Mouse (Mus musculus): ENCODE measurements around the gene Rasa2. TPM values are rescaled to one million over a fixed set of nuclear protein-coding genes. Genes with fewer than 3 reads are reported as not detected.

Rasa2 gene
- polyA plus RNA-seq, 1 experiment from 2014 or later: 14.0 TPM

DNA sequence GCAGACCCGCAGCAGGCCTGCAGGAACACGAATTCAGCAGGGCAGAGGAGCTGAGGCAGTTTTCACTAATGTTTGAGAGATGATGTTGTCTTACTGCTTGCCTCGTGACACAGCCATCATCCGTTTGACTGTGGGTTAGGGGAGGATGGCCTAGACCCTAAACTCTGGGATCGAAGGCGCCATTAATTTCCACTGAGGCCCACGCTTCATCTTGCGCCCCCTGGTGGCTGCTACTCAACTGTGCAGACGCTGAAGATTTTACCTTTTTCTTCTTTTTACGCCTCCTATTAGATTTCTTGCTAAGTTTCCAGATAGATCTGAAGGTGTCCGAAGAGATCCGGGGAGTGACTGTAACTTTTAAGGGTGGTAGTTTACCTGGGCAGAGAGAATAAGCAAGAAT is 139.6 kb downstream of the Rasa2 start:
- H3K9me3 ChIP-seq (ENCODE audit: control insufficient read depth, low read length): no peaks in the 10 kb centered on the region
- no peak overlapping the region for H3K4me2 ChIP-seq
- H3K27ac ChIP-seq (ENCODE audit: low read depth, low read length): no peak overlapping the region
- ATAC-seq (ENCODE audit: low FRiP score) (no peak), DNase-seq (ENCODE audit: low spot score, missing footprints) (no peak)
- H3K4me1 ChIP-seq (ENCODE audit: control insufficient read depth, insufficient read depth, low read length): no peaks in the 10 kb centered on the region
- no peaks in the 10 kb centered on the region for H3K36me3 ChIP-seq (ENCODE audit: control insufficient read depth, insufficient read depth, low read length)
- H3K27me3 ChIP-seq (ENCODE audit: control insufficient read depth, insufficient read depth, low read length): no peaks in the 10 kb centered on the region
- 40% methylated on average over 12 of the region's 12 CpGs for WGBS
- no peak overlapping the region for H3K9ac ChIP-seq (ENCODE audit: low read length)
- H3K4me3 ChIP-seq (ENCODE audit: low read depth, low read length): no peak overlapping the region

Other genes starting within 250 kb of the Rasa2 start
- gene Rnf7, start 152.9 kb downstream of the Rasa2 start, polyA plus RNA-seq (2014; fragmentation: Nextera tagmentation; extraction: Ambion mirVana): 293 and 294 TPM in 2 replicates
- gene Gm28729, start 106.4 kb downstream of the Rasa2 start, polyA plus RNA-seq (2014; fragmentation: Nextera tagmentation; extraction: Ambion mirVana): not detected in 2 replicates
- gene Zbtb38, start 121.2 kb upstream of the Rasa2 start, polyA plus RNA-seq (2014; fragmentation: Nextera tagmentation; extraction: Ambion mirVana): 11.3 and 11.9 TPM in 2 replicates

Measured in midbrain, embryonic 11.5 days (tissue).